Mouse (Mus musculus): Measurements from ENCODE around the gene Gm6904.
A peak's percentile ranks its signal among the peaks of the same experiment; 100 is the strongest.
"Not testable (repeated sequence)": the region's sequence is repeated elsewhere in the genome, so short reads cannot be mapped to it uniquely, and the experiment has no call there.

Gene Gm6904

GRCm38 (mm10) chr14:59260056-59260455 is at the start of gene Gm6904:
Gm6904 (minus strand) TSS chr14:59260216.
- peak; percentile 9 for DNase-seq

GRCm38 (mm10) chr14:59297391-59297790 is 37.4 kb upstream of the Gm6904 start, which contains the start of gene Phf11a:
Phf11a (minus strand) TSS chr14:59297522.
- DNase-seq = not testable (repeated sequence)

GRCm38 (mm10) chr14:59291769-59292168 is 31.8 kb upstream of the Gm6904 start:
- not testable (repeated sequence) for DNase-seq

GRCm38 (mm10) chr14:59274961-59275360 is 14.9 kb upstream of the Gm6904 start:
- DNase-seq = not testable (repeated sequence)

GRCm38 (mm10) chr14:59255861-59256260 is 4.2 kb downstream of the Gm6904 start:
- not testable (repeated sequence) for DNase-seq

GRCm38 (mm10) chr14:59250350-59250749 is 9.7 kb downstream of the Gm6904 start:
- not testable (repeated sequence) for DNase-seq

GRCm38 (mm10) chr14:59233635-59234034 is 26.4 kb downstream of the Gm6904 start:
- DNase-seq = no peak

GRCm38 (mm10) chr14:59232003-59232402 is 28.0 kb downstream of the Gm6904 start:
- no peak for DNase-seq

GRCm38 (mm10) chr14:59230331-59230966 is 29.6 kb downstream of the Gm6904 start:
- DNase-seq = no peak

GRCm38 (mm10) chr14:59229822-59230221 is 30.2 kb downstream of the Gm6904 start:
- DNase-seq = no peak

- DNase-seq = no peak
These were observed 33.8 kb downstream of the Gm6904 start for GRCm38 (mm10) chr14:59226240-59226639.

GRCm38 (mm10) chr14:59219241-59219640 is 40.8 kb downstream of the Gm6904 start:
- DNase-seq = no peak

- DNase-seq = no peak
These were observed 50.2 kb downstream of the Gm6904 start for GRCm38 (mm10) chr14:59209816-59210215.

GRCm38 (mm10) chr14:59209003-59209402 is 51.0 kb downstream of the Gm6904 start:
- no peak for DNase-seq

GRCm38 (mm10) chr14:59205976-59206583 is 53.9 kb downstream of the Gm6904 start:
- no peak for DNase-seq

- no peak for DNase-seq
These were observed 54.6 kb downstream of the Gm6904 start for GRCm38 (mm10) chr14:59205461-59205860.

GRCm38 (mm10) chr14:59201604-59202215 is 58.3 kb downstream of the Gm6904 start:
- no peak for DNase-seq

- peak; percentile 97 for DNase-seq
These were observed 59.1 kb downstream of the Gm6904 start, which contains the start of gene Rcbtb1 for GRCm38 (mm10) chr14:59200711-59201603. Rcbtb1 (plus strand) TSS chr14:59201209.

All from thymus, postnatal 14 days (tissue).